Mouse (Mus musculus) hindbrain, embryonic 15.5 days (tissue): ENCODE measurements around the gene Bloc1s4. TPM values are rescaled to one million over a fixed set of nuclear protein-coding genes. Genes with fewer than 3 reads are reported as not detected.

Experiments
- ATAC-seq: fragments of 200-750 bp; cut with Nextera tagmentation; 2 replicates; pipeline ENCODE4 v1.8.0; 2017; ENCODE audit warnings: low read depth, moderate number of reproducible peaks, moderate TSS enrichment; ENCODE audit not compliant: low FRiP score
- H3K27ac ChIP-seq: fragments of 300-500 bp; sonication (generic); replicated peaks from 2 replicates; pipeline ENCODE4 v1.5.1; 2015; ENCODE audit warnings: mild to moderate bottlenecking, inconsistent platforms
- H3K27me3 ChIP-seq: fragments of 300-500 bp; sonication (generic); 2 replicates; pipeline ENCODE4 v1.6.1; 2015; ENCODE audit warnings: control low read depth, inconsistent platforms
- H3K36me3 ChIP-seq: fragments of 300-500 bp; sonication (generic); 2 replicates; pipeline ENCODE4 v1.6.1; 2015; ENCODE audit warnings: control low read depth, inconsistent platforms
- H3K4me1 ChIP-seq: fragments of 300-500 bp; sonication (generic); replicated peaks from 2 replicates; pipeline ENCODE4 v1.6.1; 2015; ENCODE audit warnings: control low read depth, inconsistent platforms
- H3K4me2 ChIP-seq: fragments of 300-500 bp; sonication (generic); 2 replicates; pipeline ENCODE4 v1.6.1; 2015; ENCODE audit warnings: moderate library complexity, mild to moderate bottlenecking, inconsistent platforms
- H3K4me3 ChIP-seq: fragments of 300-500 bp; sonication (generic); 2 replicates; pipeline ENCODE4 v1.5.1; 2015; ENCODE audit warnings: mild to moderate bottlenecking, inconsistent platforms
- H3K9ac ChIP-seq: fragments of 300-500 bp; sonication (generic); 2 replicates; pipeline ENCODE4 v1.6.1; 2015; ENCODE audit warnings: inconsistent platforms
- H3K9me3 ChIP-seq: fragments of 300-500 bp; sonication (generic); 2 replicates; pipeline ENCODE4 v1.6.1; 2016; ENCODE audit warnings: control low read depth, inconsistent platforms
- WGBS: fragments of 180-500 bp; shearing (Covaris S2); methylation state at CpG from one replicate; pipeline ENCODE4 v1.1.7; 2015; 5-methylcytosine and 5-hydroxymethylcytosine counted together
- polyA plus RNA-seq: library from polyadenylated mRNA; unstranded; fragments of >200 nt; fragmentation: Nextera tagmentation; extraction: Ambion mirVana; gene quantifications from 2 replicates; pipeline ENCODE4 v1.2.1, GENCODE M21; 2015

Gene Bloc1s4
- polyA plus RNA-seq, 1 experiment from 2014 or later = 28.0 TPM

DNA sequence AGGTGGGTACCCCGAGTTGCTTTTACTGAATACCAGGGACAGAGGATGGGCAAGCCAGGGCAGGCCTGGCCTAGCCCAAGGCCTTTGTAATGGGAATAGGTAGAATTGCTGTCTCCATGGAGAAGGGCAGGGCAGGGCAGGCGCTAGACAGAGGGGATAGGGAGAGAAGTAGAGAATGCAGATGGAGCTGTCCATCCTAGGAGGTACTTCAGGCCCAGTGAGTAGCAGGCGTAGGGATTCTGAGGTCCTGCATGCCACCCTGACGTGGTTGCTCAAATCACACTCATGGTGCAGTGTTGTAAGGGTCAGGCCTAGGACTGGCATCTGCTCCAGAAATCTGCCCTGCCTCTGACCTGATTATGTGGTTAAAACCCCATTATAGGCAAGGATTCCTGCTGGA lies 10.7 kb downstream of the Bloc1s4 start:
- no peak overlapping the region for H3K27ac ChIP-seq
- H3K4me1 ChIP-seq = peaks cover 7% of the 10 kb centered on the region
- no peak overlapping the region for H3K9ac ChIP-seq
- no peaks in the 10 kb centered on the region for H3K36me3 ChIP-seq
- H3K27me3 ChIP-seq = no peaks in the 10 kb centered on the region
- no peak overlapping the region for H3K4me2 ChIP-seq
- H3K4me3 ChIP-seq = no peak overlapping the region
- 67% methylated on average over 4 of the region's 4 CpGs for WGBS
- ATAC-seq = no peak
- no peaks in the 10 kb centered on the region for H3K9me3 ChIP-seq

DNA sequence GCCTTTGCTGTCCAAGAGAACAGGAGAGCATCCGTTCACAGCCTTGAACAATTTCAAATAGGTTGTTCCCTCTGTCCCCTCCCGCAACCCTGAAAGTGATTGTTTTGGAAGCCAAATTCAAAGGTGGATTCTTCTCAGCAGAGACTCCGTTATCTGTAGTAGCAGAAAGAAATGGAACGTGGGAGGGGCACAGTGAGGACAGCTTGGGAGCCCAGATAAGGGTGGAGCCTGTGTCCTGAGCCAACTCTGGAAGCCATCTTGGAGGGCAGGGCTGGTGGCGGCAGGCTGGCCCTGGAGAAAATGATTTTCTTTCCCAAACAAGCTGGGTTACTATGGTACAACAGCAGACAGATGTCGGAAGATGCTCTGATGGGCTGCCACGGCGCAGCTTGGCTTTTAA lies 12.4 kb downstream of the Bloc1s4 start:
- peaks cover 7% of the 10 kb centered on the region for H3K4me1 ChIP-seq
- no peaks in the 10 kb centered on the region for H3K9me3 ChIP-seq
- no peak overlapping the region for H3K4me2 ChIP-seq
- ATAC-seq = no peak
- H3K27me3 ChIP-seq = no peaks in the 10 kb centered on the region
- H3K9ac ChIP-seq = no peak overlapping the region
- H3K36me3 ChIP-seq = no peaks in the 10 kb centered on the region
- no peak overlapping the region for H3K27ac ChIP-seq
- WGBS = 74% methylated on average over 8 of the region's 8 CpGs
- no peak overlapping the region for H3K4me3 ChIP-seq

- Histone ChIP-seq H3K9me3 (no peaks in the 10 kb centered on the region), H3K9ac (no peak overlapping the region), H3K4me1 (peaks cover 7% of the 10 kb centered on the region), H3K27me3 (no peaks in the 10 kb centered on the region), H3K27ac (no peak overlapping the region), H3K4me2 (no peak overlapping the region), H3K4me3 (no peak overlapping the region), H3K36me3 (no peaks in the 10 kb centered on the region)
- 92% methylated on average over 6 of the region's 6 CpGs for WGBS
- no peak for ATAC-seq
Observed at GRCm38 (mm10) chr5:36735106-36735505, 13.3 kb downstream of the Bloc1s4 start.

GRCm38 (mm10) chr5:36733405-36733804 lies 15.0 kb downstream of the Bloc1s4 start:
- Histone ChIP-seq H3K4me1 (no peaks in the 10 kb centered on the region), H3K4me3 (no peak overlapping the region), H3K9me3 (no peaks in the 10 kb centered on the region), H3K9ac (no peak overlapping the region), H3K27me3 (no peaks in the 10 kb centered on the region), H3K36me3 (no peaks in the 10 kb centered on the region), H3K4me2 (no peak overlapping the region), H3K27ac (no peak overlapping the region)
- WGBS = 70% methylated on average over 3 of the region's 3 CpGs
- ATAC-seq = no peak

DNA sequence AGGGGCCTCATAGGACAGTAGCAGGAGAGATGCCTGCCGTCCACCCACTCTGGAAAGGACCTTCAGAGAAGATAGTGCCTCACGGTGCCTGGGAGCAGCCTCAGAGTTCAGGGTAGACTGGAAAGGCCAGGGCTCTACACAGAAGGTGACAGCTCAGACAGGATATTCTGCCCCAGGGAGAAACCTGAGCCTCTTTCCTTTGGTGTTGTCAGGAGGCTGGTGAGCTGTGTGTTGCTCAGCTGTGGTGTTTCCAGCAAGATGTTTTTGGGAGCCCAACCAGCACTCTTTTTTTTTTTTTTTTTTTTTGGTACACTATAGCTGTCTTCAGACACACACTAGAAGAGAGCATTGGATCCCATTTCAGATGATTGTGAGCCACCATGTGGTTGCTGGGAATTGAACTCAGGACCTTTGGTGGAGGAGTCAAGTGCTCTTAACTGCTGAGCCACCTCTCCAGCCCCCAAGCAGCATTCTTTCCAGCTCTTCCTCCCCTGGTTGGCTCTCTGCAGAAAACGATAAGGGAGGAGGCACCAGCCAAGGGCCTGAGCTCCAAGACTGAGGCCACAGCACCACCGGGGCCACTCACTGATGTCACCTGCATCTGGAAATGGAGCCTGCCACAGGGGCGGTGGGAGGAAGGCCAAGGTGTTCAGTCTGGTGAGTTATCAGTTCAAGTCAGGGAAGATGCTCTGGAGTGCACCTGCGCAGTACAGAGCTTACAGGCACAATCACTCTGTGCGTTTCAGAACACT lies 16.4 kb downstream of the Bloc1s4 start:
- no peak for ATAC-seq
- WGBS = 82% methylated on average over 7 of the region's 7 CpGs
- Histone ChIP-seq H3K9me3 (no peaks in the 10 kb centered on the region), H3K27ac (no peak overlapping the region), H3K27me3 (no peaks in the 10 kb centered on the region), H3K4me1 (no peaks in the 10 kb centered on the region), H3K4me2 (no peak overlapping the region), H3K36me3 (no peaks in the 10 kb centered on the region), H3K4me3 (no peak overlapping the region), H3K9ac (no peak overlapping the region)

DNA sequence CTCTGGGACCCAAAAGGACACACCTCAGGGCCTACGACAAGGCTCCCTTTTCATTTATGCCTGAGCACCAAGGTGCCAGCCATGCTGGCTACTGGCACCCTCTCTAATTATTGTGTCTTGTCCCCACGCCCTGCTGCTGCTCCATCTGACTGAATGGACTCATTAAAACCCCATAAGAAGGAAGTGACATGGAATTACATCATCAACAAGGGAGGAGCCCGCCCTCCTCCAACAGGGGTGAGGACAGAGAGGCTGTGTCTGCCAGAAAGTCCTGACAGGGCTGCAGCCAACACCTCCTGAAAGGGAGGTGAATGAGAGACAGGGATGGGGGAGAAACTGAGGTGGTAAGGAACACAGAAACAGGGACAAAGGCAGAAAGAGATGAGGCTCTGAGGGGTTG lies 17.8 kb downstream of the Bloc1s4 start:
- Histone ChIP-seq H3K36me3 (no peaks in the 10 kb centered on the region), H3K9me3 (no peaks in the 10 kb centered on the region), H3K27me3 (no peaks in the 10 kb centered on the region), H3K4me2 (no peak overlapping the region), H3K9ac (no peak overlapping the region), H3K27ac (no peak overlapping the region), H3K4me1 (no peaks in the 10 kb centered on the region), H3K4me3 (no peak overlapping the region)
- WGBS = 77% methylated on average over 3 of the region's 3 CpGs
- ATAC-seq = no peak

DNA sequence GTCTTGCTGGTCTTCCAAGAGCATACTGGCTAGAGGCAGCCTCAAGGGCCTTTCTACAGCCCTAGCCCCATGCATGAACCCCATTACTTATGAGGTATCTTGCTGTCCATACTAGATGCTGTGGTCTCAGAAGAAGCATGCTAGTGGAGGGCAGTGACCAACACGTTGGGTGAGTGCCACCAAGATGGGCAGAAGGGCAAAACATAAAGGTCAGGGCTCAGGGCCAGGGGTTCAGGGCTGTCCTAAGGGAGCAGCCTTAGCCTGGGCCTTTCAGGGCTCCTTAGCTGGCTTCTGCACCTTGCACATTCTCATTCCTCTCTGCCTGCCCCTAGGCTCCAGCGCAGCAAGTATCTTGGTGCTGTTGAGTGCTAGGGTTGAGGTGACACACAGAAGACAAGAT lies 18.5 kb downstream of the Bloc1s4 start:
- Histone ChIP-seq H3K4me1 (no peaks in the 10 kb centered on the region), H3K4me3 (no peak overlapping the region), H3K4me2 (no peak overlapping the region), H3K9ac (no peak overlapping the region), H3K36me3 (no peaks in the 10 kb centered on the region), H3K27me3 (no peaks in the 10 kb centered on the region), H3K27ac (no peak overlapping the region), H3K9me3 (no peaks in the 10 kb centered on the region)
- WGBS = 92% methylated on average over 2 of the region's 2 CpGs
- no peak for ATAC-seq

DNA sequence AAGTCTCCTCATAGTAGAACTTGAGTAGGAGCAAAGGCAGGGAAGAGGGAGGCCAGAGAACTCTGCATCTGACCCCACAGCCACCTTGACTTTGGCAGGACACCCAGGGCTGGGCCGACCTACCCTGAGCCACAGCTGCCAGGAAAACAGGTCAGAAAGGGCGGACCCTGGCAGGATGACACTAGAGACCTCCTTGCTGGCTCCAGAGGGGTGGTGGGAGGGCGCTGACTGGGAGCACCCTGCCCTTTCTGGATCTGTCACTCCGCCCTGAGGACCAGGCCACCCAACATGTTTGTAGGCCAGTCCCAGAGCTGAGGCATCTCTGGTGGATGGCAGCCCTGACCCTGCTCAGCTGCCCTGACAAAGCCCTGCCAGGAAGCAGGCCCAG lies 19.4 kb downstream of the Bloc1s4 start:
- H3K4me2 ChIP-seq = no peak overlapping the region

DNA sequence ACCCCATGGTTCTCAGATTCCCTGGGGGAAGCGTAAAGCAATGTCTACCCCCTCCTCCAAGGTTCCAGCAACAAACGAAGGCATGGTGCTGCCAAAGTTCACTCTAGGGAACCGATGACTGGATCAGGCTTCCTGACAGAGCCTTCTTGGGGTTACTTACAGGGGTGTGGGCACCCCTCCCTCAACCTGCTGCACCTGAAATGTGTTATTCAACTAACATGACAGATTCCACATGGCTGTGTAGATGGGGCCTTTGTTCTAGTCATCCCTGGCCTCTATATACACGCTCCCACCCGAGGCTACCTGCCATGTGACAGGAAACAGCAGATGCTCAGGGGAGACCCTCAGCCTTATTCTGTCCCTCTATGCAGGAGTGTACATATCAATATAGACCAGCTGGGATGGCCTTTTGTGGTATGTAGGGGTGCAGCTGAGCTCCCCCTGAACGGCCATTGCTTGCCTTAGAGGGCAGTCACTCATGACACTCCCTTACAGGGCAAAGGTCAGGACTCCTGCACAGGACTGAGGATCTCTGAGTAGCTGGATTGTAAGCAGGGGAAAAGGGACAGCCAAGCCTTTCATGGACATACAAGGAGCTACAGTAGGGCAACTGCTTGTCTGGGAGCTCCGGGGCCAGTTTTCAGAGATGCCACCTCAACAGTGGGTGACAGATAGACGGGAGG lies 19.9 kb downstream of the Bloc1s4 start:
- no peak overlapping the region for H3K27ac ChIP-seq
- H3K9me3 ChIP-seq = no peaks in the 10 kb centered on the region
- no peaks in the 10 kb centered on the region for H3K4me1 ChIP-seq
- no peak overlapping the region for H3K4me3 ChIP-seq
- no peak overlapping the region for H3K9ac ChIP-seq
- 85% methylated on average over 8 of the region's 8 CpGs for WGBS
- no peaks in the 10 kb centered on the region for H3K36me3 ChIP-seq
- H3K4me2 ChIP-seq = no peak overlapping the region
- H3K27me3 ChIP-seq = no peaks in the 10 kb centered on the region
- no peak for ATAC-seq

More for the DNA sequence above, 19.4 kb downstream of the Bloc1s4 start:
- Histone ChIP-seq H3K9ac (no peak overlapping the region), H3K36me3 (no peaks in the 10 kb centered on the region), H3K27ac (no peak overlapping the region), H3K4me1 (no peaks in the 10 kb centered on the region), H3K9me3 (no peaks in the 10 kb centered on the region), H3K4me3 (no peak overlapping the region), H3K27me3 (no peaks in the 10 kb centered on the region)
- ATAC-seq = no peak
- 86% methylated on average over 4 of the region's 4 CpGs for WGBS

- ATAC-seq = no peak
- Histone ChIP-seq H3K9ac (no peak overlapping the region), H3K4me3 (no peak overlapping the region), H3K27ac (no peak overlapping the region), H3K36me3 (no peaks in the 10 kb centered on the region), H3K27me3 (no peaks in the 10 kb centered on the region), H3K4me1 (no peaks in the 10 kb centered on the region), H3K9me3 (no peaks in the 10 kb centered on the region), H3K4me2 (no peak overlapping the region)
- WGBS = 79% methylated on average over 7 of the region's 7 CpGs
Observed at GRCm38 (mm10) chr5:36727776-36728175, 20.7 kb downstream of the Bloc1s4 start.

GRCm38 (mm10) chr5:36727136-36727535 lies 21.3 kb downstream of the Bloc1s4 start:
- H3K36me3 ChIP-seq = no peaks in the 10 kb centered on the region
- H3K4me2 ChIP-seq = no peak overlapping the region
- 77% methylated on average over 2 of the region's 2 CpGs for WGBS
- H3K9ac ChIP-seq = no peak overlapping the region
- ATAC-seq = no peak
- H3K4me1 ChIP-seq = no peaks in the 10 kb centered on the region
- no peak overlapping the region for H3K4me3 ChIP-seq
- H3K9me3 ChIP-seq = no peaks in the 10 kb centered on the region
- H3K27ac ChIP-seq = no peak overlapping the region
- H3K27me3 ChIP-seq = no peaks in the 10 kb centered on the region

GRCm38 (mm10) chr5:36726387-36726801 lies 22.1 kb downstream of the Bloc1s4 start:
- Histone ChIP-seq H3K9ac (no peak overlapping the region), H3K4me3 (no peak overlapping the region), H3K27ac (no peak overlapping the region), H3K27me3 (no peaks in the 10 kb centered on the region), H3K36me3 (no peaks in the 10 kb centered on the region), H3K9me3 (no peaks in the 10 kb centered on the region), H3K4me1 (no peaks in the 10 kb centered on the region), H3K4me2 (no peak overlapping the region)
- WGBS = 78% methylated on average over 9 of the region's 9 CpGs
- no peak for ATAC-seq
